Mouse (Mus musculus) midbrain, embryonic 15.5 days (tissue): ENCODE data around the gene Prkd2. TPM values are rescaled to one million over a fixed set of nuclear protein-coding genes. Genes with fewer than 3 reads are reported as not detected.
A peak's percentile ranks its signal among the peaks of the same experiment; 100 is the strongest.

ENCODE experiments used
- ATAC-seq: fragments of 200-750 bp; cut with Nextera tagmentation; replicated peaks from 2 replicates; pipeline ENCODE4 v1.8.0; 2017; ENCODE audit warnings: moderate TSS enrichment
- H3K27ac ChIP-seq: fragments of 300-500 bp; sonication (generic); 2 replicates; pipeline ENCODE4 v1.5.1; 2015; ENCODE audit warnings: mild to moderate bottlenecking, inconsistent platforms
- H3K27me3 ChIP-seq: fragments of 300-500 bp; sonication (generic); replicated peaks from 2 replicates; pipeline ENCODE4 v1.6.1; 2015; ENCODE audit warnings: inconsistent platforms
- H3K36me3 ChIP-seq: fragments of 300-500 bp; sonication (generic); replicated peaks from 2 replicates; pipeline ENCODE4 v1.6.1; 2015; ENCODE audit warnings: inconsistent platforms
- H3K4me1 ChIP-seq: fragments of 300-500 bp; sonication (generic); 2 replicates; pipeline ENCODE4 v1.6.1; 2015; ENCODE audit warnings: inconsistent platforms
- H3K4me2 ChIP-seq: fragments of 300-500 bp; sonication (generic); 2 replicates; pipeline ENCODE4 v1.6.1; 2015; ENCODE audit warnings: inconsistent platforms, mild to moderate bottlenecking, moderate library complexity
- H3K4me3 ChIP-seq: fragments of 300-500 bp; sonication (generic); 2 replicates; pipeline ENCODE4 v1.5.1; 2015; ENCODE audit warnings: mild to moderate bottlenecking, inconsistent platforms
- H3K9ac ChIP-seq: fragments of 300-500 bp; sonication (generic); 2 replicates; pipeline ENCODE4 v1.6.1; 2015; ENCODE audit warnings: mild to moderate bottlenecking, inconsistent platforms
- H3K9me3 ChIP-seq: fragments of 300-500 bp; sonication (generic); 2 replicates; pipeline ENCODE4 v1.6.1; 2016; ENCODE audit warnings: inconsistent platforms
- WGBS: fragments of 180-500 bp; shearing (Covaris S2); methylation state at CpG from one replicate; pipeline ENCODE4 v1.1.7; 2015; ENCODE audit warnings: mixed read lengths; 5-methylcytosine and 5-hydroxymethylcytosine counted together
- polyA plus RNA-seq: library from polyadenylated mRNA; unstranded; fragments of >200 nt; fragmentation: Nextera tagmentation; extraction: Ambion mirVana; gene quantifications from 2 replicates; pipeline ENCODE4 v1.2.1, GENCODE M21; 2015

The Prkd2 gene
- polyA plus RNA-seq, 1 experiment from 2014 or later = 6.7 TPM

DNA sequence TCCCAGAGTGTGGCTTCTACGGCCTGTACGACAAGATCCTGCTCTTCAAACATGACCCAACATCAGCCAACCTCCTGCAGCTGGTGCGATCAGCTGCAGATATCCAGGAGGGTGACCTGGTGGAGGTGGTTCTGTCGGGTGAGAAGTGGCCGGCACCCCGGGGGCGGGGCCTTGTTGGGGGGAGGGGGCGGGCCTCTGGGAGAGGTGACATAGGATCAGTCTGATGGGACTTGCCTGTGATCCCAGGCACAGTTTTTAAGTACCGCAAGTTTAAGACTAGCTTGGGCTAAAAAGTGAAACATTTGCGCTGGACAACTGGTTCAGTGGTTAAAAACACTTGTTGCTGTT is 3.1 kb downstream of the Prkd2 start:
- Histone ChIP-seq H3K27me3 (no peaks in the 10 kb centered on the region), H3K36me3 (peaks cover 5% of the 10 kb centered on the region; the same call in 1 of the 2 replicates), H3K27ac (no peak overlapping the region), H3K9me3 (no peaks in the 10 kb centered on the region), H3K4me2 (peak overlapping the region; percentile 94; the same call in 1 of the 2 replicates), H3K4me1 (peaks cover 27% of the 10 kb centered on the region), H3K4me3 (no peak overlapping the region), H3K9ac (no peak overlapping the region)
- WGBS = 36% methylated on average over 10 of the region's 10 CpGs
- no peak for ATAC-seq

GRCm38 (mm10) chr7:16846775-16847174 is 4.1 kb downstream of the Prkd2 start:
- 92% methylated on average over 5 of the region's 5 CpGs for WGBS
- no peak overlapping the region for H3K27ac ChIP-seq
- peaks cover 27% of the 10 kb centered on the region for H3K4me1 ChIP-seq
- H3K36me3 ChIP-seq = no peaks in the 10 kb centered on the region; the same call in 1 of the 2 replicates
- H3K4me3 ChIP-seq = no peak overlapping the region
- no peaks in the 10 kb centered on the region for H3K27me3 ChIP-seq
- ATAC-seq = no peak
- H3K4me2 ChIP-seq = no peak overlapping the region
- H3K9ac ChIP-seq = no peak overlapping the region
- H3K9me3 ChIP-seq = no peaks in the 10 kb centered on the region

- Histone ChIP-seq H3K9me3 (no peaks in the 10 kb centered on the region), H3K4me2 (no peak overlapping the region), H3K9ac (no peak overlapping the region), H3K36me3 (no peaks in the 10 kb centered on the region; the same call in 1 of the 2 replicates), H3K27ac (no peak overlapping the region), H3K4me1 (peaks cover 24% of the 10 kb centered on the region), H3K4me3 (no peak overlapping the region), H3K27me3 (no peaks in the 10 kb centered on the region)
- no peak for ATAC-seq
- 88% methylated on average over 19 of the region's 19 CpGs for WGBS
These were observed 4.8 kb downstream of the Prkd2 start for GRCm38 (mm10) chr7:16847507-16847906.

DNA sequence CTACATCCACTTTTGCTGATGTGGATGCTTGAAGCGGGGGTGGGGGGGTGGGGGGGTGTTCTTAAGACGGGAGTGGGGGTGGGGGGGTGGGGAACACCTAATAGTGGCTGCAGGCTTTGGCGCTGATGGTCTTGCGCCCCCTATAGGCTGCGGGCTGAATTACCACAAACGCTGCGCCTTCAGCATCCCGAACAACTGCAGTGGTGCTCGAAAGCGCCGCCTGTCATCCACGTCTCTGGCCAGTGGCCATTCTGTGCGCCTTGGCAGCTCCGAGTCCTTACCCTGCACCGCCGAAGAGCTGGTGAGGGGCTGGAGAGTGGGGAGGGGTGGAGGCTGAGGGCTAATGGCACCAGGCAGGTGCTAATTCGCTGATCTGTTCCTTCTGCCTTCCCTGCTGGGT is 5.9 kb downstream of the Prkd2 start:
- peaks cover 18% of the 10 kb centered on the region for H3K4me1 ChIP-seq
- no peaks in the 10 kb centered on the region for H3K9me3 ChIP-seq
- H3K9ac ChIP-seq = no peak overlapping the region
- H3K27me3 ChIP-seq = no peaks in the 10 kb centered on the region
- H3K27ac ChIP-seq = no peak overlapping the region
- no peak overlapping the region for H3K4me3 ChIP-seq
- no peaks in the 10 kb centered on the region; the same call in 1 of the 2 replicates for H3K36me3 ChIP-seq
- 27% methylated on average over 17 of the region's 17 CpGs for WGBS
- no peak for ATAC-seq
- H3K4me2 ChIP-seq = no peak overlapping the region

GRCm38 (mm10) chr7:16851636-16852035 is 8.9 kb downstream of the Prkd2 start:
- 97% methylated on average over 4 of the region's 4 CpGs for WGBS
- peaks cover 9% of the 10 kb centered on the region for H3K36me3 ChIP-seq

DNA sequence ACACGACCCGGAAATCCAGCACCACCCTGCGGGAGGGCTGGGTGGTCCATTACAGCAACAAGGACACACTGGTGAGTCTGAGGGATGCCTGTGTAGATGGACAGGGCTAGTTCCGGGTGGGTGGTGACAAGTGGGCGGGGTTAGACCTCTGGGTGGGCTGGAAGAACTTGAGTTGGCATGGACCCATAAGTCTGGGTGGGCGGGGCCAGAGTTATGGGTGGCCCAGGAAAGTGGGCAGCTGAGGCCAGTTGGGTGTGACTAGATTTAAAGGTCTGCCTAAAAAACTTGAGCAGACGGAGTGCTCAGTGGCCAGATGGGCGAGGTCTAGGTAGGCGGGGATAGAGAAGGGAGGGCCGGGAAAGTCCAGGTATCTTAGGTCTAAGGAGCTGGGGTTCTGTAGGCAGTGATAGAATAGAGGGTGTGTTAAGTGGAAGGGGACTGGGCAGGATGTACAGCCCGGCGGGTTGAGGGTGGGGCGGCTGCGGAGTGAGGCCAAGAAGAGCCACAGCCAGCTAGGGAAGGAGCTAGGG is 10.7 kb downstream of the Prkd2 start:
- Histone ChIP-seq H3K4me3 (no peak overlapping the region), H3K27me3 (no peaks in the 10 kb centered on the region), H3K4me2 (no peak overlapping the region), H3K27ac (no peak overlapping the region), H3K4me1 (no peaks in the 10 kb centered on the region), H3K9me3 (no peaks in the 10 kb centered on the region), H3K36me3 (peaks cover 18% of the 10 kb centered on the region), H3K9ac (no peak overlapping the region)
- 89% methylated on average over 14 of the region's 14 CpGs for WGBS
- ATAC-seq = no peak

More at GRCm38 (mm10) chr7:16851636-16852035, 8.9 kb downstream of the Prkd2 start:
- H3K4me3 ChIP-seq = no peak overlapping the region
- H3K4me2 ChIP-seq = no peak overlapping the region
- no peak overlapping the region for H3K9ac ChIP-seq
- no peaks in the 10 kb centered on the region for H3K4me1 ChIP-seq
- H3K27me3 ChIP-seq = no peaks in the 10 kb centered on the region
- H3K27ac ChIP-seq = no peak overlapping the region
- no peaks in the 10 kb centered on the region for H3K9me3 ChIP-seq
- ATAC-seq = no peak

DNA sequence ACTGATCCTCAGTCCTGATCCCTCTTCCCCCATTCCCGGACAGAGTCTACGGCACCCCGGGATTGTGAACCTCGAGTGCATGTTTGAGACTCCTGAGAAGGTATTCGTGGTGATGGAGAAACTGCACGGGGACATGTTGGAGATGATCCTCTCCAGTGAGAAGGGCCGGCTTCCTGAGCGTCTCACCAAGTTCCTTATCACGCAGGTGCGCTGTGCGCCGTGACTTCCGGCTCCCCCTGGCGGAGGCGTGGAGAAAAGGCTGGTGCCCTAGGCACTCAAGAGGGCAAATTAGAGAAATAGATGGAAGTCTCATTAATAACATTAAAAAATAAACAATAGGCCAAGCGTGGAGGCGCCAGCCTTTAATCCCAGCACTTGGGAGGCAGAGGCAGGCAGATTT is 15.6 kb downstream of the Prkd2 start:
- Histone ChIP-seq H3K4me3 (no peak overlapping the region), H3K27me3 (no peaks in the 10 kb centered on the region), H3K4me1 (no peaks in the 10 kb centered on the region), H3K36me3 (peaks cover 18% of the 10 kb centered on the region), H3K9me3 (no peaks in the 10 kb centered on the region), H3K27ac (no peak overlapping the region), H3K9ac (no peak overlapping the region), H3K4me2 (no peak overlapping the region)
- WGBS = 21% methylated on average over 17 of the region's 17 CpGs
- ATAC-seq = 0 out of 2 replicates have a peak, but pooled peaks have one; percentile 21

- H3K36me3 ChIP-seq = peaks cover 13% of the 10 kb centered on the region
These were observed 17.4 kb downstream of the Prkd2 start for GRCm38 (mm10) chr7:16859902-16860651.

DNA sequence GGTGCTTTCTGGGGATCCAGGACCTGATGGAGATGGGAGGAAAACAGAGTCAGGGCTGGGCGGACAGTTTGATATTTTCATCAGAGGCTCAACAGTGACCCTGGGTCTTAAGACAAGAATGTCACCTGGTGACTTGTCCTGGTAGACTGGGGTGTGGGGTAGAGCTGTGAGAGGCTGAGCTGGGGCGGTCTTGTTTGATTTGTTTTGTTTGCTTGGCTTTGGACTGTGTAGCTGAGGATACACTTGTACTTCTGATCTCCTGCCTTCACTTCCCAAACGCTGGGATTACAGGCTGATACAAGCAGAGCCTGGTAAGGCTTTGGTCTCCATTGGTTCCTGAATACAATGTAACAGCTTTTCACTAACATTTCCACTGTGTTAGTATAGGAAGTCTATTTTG is 24.8 kb downstream of the Prkd2 start:
- no peak overlapping the region for H3K9ac ChIP-seq
- no peak overlapping the region for H3K4me3 ChIP-seq
- H3K36me3 ChIP-seq = no peaks in the 10 kb centered on the region
- H3K9me3 ChIP-seq = no peaks in the 10 kb centered on the region
- H3K27ac ChIP-seq = no peak overlapping the region
- no peak for ATAC-seq
- H3K4me2 ChIP-seq = no peak overlapping the region
- WGBS = 92% methylated on average over 3 of the region's 3 CpGs
- no peaks in the 10 kb centered on the region for H3K27me3 ChIP-seq
- peaks cover 11% of the 10 kb centered on the region for H3K4me1 ChIP-seq

More at GRCm38 (mm10) chr7:16859902-16860651, 17.4 kb downstream of the Prkd2 start:
- Histone ChIP-seq H3K4me1 (no peaks in the 10 kb centered on the region), H3K4me3 (no peak overlapping the region), H3K27me3 (no peaks in the 10 kb centered on the region), H3K9me3 (no peaks in the 10 kb centered on the region), H3K27ac (no peak overlapping the region), H3K4me2 (no peak overlapping the region), H3K9ac (no peak overlapping the region)
- no peak for ATAC-seq
- WGBS = 28% methylated on average over 5 of the region's 5 CpGs

- no peaks in the 10 kb centered on the region for H3K36me3 ChIP-seq
- peaks cover 16% of the 10 kb centered on the region for H3K4me1 ChIP-seq
- peak overlapping the region; percentile 86 for H3K27ac ChIP-seq
- 16% methylated on average over 16 of the region's 16 CpGs for WGBS
- ATAC-seq = peak; percentile 98
- peak overlapping the region; percentile 36 for H3K4me3 ChIP-seq
- H3K27me3 ChIP-seq = no peaks in the 10 kb centered on the region
- peak overlapping the region; percentile 46 for H3K9ac ChIP-seq
- peak overlapping the region; percentile 55 for H3K4me2 ChIP-seq
- no peaks in the 10 kb centered on the region for H3K9me3 ChIP-seq
These were observed 26.8 kb downstream of the Prkd2 start for GRCm38 (mm10) chr7:16869497-16869896.

DNA sequence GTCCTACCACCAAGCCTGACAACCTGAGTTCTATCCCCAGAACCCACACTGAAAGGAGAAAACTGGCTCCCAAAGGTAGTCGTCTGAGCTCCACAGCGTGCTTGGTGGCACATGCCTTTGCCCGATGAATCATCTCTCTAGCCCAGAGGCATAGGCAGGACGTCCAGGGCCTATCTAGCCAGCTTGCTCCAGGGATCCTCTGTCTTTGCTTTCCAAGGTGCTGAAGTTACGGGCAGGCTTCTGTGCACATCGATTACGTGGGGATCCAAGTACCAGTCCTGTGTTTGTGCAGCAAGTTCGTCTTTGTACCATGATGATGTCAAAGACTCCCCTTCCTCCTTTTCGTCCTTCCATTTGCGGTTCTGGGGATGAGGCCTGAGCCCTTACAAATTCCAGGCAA is 28.9 kb downstream of the Prkd2 start:
- H3K9ac ChIP-seq = no peak overlapping the region
- H3K9me3 ChIP-seq = no peaks in the 10 kb centered on the region
- ATAC-seq = no peak
- H3K27me3 ChIP-seq = no peaks in the 10 kb centered on the region
- no peaks in the 10 kb centered on the region for H3K36me3 ChIP-seq
- no peak overlapping the region for H3K4me3 ChIP-seq
- no peak overlapping the region for H3K27ac ChIP-seq
- 85% methylated on average over 10 of the region's 10 CpGs for WGBS
- H3K4me1 ChIP-seq = peaks cover 28% of the 10 kb centered on the region
- H3K4me2 ChIP-seq = no peak overlapping the region

DNA sequence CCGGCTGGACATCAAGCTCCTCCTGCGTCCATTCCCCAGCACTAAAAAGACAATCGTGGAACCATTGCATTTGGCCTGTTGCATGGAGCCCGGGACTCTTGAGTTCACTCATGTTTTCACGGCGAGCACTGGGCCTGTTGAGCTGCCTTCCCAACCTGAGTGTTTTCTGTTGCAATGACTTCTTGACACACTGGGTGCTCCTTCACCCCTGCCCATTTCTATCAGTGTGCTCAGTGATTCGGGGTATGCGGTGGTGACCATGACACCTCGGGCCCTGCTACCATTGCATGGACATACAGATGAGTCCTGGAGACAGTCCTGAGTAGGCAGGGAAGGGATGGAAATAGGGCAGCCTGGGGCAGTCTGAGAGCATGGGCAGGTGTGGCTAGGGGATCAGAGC is 29.8 kb downstream of the Prkd2 start:
- Histone ChIP-seq H3K27ac (no peak overlapping the region), H3K4me2 (no peak overlapping the region), H3K4me1 (peaks cover 35% of the 10 kb centered on the region), H3K36me3 (no peaks in the 10 kb centered on the region), H3K4me3 (no peak overlapping the region), H3K27me3 (no peaks in the 10 kb centered on the region), H3K9me3 (no peaks in the 10 kb centered on the region), H3K9ac (no peak overlapping the region)
- no peak for ATAC-seq
- WGBS = 92% methylated on average over 9 of the region's 9 CpGs

DNA sequence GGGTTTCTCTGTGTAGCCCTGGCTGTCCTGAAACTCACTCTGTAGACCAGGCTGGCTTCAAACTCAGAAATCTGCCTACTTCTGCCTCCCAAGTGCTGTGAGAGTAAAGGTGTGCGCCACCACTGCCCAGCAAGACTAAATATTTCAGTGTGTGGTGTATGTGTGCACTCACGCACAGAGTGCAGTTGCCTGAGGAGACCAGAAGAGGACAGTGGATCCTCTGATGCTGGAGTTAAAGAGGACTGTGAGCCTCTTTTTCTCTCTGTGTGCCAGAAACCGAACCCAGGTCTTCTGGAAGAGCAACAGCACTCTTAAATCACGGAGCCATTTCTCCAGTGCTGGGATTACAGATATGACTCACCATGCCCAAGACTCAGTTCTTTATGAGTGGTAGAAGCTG is 30.7 kb downstream of the Prkd2 start:
- Histone ChIP-seq H3K9me3 (no peaks in the 10 kb centered on the region), H3K4me1 (peaks cover 35% of the 10 kb centered on the region), H3K4me3 (no peak overlapping the region), H3K36me3 (no peaks in the 10 kb centered on the region), H3K27ac (no peak overlapping the region), H3K4me2 (no peak overlapping the region), H3K27me3 (no peaks in the 10 kb centered on the region), H3K9ac (no peak overlapping the region)
- WGBS = 91% methylated on average over 4 of the region's 4 CpGs
- ATAC-seq = no peak
